Mouse (Mus musculus) gastrocnemius, adult 18-20 months (tissue): ENCODE data around the gene Tjp3. TPM values are rescaled to one million over a fixed set of nuclear protein-coding genes. Genes with fewer than 3 reads are reported as not detected.

Source experiments
- DNase-seq: peaks from one replicate; pipeline ENCODE4 v3.0.0; 2021; ENCODE audit warnings: low spot score
- total RNA-seq, 2 experiments: library from RNA; stranded (reverse); gene quantifications; 2 replicates each; pipeline ENCODE4 v1.2.3; 2021

Tjp3 gene
- total RNA-seq, 2 experiments from 2014 or later = not detected

DNA sequence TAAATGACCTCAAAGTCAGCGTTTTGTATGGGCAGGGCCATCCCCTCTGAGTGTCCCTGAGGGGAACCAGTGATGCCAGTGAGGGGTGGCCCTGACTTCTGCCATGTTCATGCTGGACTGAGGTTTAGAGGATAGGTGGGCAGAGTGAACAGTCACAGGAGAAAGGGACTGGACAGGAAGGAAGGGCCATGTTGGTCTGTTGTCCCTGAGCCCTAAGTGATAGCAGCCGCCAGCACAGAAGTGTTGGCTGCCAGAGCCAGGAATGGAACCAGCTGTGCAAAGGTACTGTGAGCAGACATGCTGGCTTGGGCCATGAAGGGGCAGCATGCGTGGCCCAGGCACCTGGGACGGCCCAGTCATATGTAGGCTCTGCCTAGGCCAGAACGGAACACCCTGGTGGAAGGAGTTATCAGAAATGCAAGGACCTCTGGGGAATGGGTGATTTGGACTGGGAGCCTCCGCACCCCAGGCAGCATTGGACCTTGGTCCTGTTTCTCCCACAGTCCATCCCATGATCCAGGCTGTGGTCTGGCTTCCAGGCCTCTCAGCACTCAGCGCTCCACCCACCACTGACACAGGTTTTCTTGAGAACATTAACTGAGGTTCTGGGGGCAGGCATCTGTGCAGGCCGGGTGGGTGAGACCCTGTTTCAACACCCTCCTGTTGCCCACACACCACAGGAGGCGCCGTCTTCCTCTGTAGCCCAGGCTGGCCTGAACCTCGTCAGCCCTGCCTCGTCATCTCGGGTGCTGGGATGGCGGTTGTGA lies 8.4 kb upstream of the Tjp3 start:
- no peak for DNase-seq

GRCm38 (mm10) chr10:81298369-81299100 lies 7.2 kb upstream of the Tjp3 start:
- no peak for DNase-seq

- peak; percentile 51 for DNase-seq
Observed at GRCm38 (mm10) chr10:81297845-81298244, 6.5 kb upstream of the Tjp3 start.

DNA sequence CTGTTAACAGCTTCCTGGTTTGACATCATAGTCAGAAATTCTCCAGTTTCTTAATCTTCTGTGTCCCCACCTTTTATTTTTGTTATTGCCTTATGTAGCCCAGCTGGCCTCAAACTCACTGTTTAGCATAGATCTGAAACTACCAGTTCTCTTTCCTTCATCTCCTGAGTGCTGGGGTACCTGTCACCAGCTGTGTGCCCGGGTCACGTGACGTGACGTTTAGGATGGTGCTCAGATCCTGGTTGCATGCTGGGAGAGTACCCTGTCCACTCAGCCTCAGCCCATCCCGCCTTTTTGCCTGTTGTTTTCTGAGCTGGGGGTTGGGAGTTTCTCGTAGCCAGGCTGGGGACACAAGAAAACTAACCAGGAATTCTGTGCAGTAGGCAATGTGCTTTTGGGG lies 5.9 kb upstream of the Tjp3 start:
- no peak for DNase-seq

GRCm38 (mm10) chr10:81295185-81295584 lies 3.8 kb upstream of the Tjp3 start:
- no peak for DNase-seq

DNA sequence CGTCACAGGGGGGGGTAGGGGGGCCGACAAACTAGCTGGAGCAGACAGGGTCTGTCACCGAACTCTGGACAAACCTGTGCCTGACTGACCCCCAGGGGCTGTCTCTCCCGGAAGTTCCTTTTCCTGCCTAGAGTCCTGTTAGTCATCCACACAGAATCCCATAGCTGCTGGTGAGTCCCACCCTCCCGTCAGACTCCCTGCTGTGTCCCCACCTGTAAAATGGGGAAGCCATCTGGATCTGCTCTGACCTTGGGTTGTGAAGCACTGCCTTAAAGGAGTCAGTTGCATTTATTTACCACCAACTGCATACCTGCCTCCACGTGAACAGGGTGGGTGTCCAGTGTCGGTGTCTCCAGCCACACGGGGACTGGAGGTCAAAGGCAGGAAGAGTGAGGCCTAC lies 3.1 kb upstream of the Tjp3 start:
- DNase-seq = no peak

DNA sequence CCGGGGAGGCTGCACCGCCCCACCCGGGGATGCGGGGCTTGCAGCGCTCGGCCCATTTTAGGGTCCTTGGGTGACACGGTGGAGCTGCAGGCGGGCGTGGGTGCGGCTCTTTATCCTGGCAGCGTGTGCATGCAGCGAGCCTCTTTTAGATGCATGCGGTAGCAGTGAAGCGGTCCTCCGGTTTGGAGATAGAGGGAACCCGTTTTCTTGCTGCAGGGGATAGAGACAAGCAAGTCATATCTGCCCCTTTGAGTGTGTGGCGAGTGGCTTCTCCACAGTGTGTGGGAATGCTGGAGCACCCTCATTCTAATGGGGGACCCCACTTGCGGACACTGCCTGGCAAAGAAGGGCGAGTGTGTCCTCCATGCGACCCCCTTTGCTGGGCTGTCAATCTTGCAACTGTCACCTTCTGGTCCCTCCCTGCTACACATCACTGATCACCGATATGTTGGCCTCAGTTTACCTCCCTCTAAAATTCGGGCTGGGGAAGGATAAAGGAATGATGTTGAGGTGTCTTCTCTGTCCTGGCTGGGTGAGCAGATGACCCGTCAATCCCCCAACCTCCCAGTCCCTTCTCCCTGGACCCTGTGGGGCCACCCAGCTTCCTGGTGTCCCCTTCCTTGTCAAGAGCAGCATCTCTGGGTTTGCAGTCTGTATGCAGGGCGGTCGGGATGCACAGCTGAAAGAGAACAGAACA lies 2.1 kb upstream of the Tjp3 start:
- no peak for DNase-seq

DNA sequence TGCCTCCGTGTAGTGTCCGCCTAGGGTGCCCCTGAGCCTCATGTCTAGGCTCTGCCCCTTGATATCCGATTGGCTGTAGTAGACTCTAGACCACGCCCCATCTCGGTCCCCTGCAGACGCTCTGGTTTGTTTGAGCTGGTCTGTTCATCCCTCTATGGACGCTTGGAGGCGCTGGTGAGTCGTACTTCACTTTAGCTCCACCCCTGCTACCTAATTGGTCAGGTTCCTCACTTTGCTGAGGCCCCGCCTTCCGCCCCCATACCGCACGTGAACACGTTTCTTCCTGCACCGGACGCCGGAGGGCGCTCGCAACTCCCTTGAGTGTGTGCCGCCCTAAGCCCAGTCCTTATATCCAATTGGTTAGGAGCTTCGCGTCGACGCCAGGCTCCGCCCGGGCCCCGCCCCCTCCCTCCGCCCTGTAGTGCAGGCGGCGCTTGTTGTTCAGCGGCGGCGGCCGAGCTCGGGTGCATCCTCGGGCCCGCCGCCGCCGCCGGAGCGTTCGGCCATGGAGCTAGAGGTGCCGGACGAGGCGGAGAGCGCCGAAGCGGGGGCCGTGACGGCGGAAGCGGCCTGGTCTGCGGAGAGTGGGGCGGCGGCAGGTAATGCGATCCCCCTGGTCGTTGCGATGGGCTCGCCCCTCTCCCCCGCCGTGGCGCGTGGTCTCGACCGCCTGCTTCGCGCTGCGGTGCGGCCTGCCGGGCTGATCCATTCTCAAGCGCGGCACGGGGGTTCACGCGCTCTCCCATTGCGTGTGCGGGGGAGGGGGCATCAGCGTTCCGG lies 1.4 kb upstream of the Tjp3 start, which contains the start of gene Pip5k1c:
Pip5k1c (plus strand) TSS at position 410 of the 780 bp plus-strand sequence.
- DNase-seq = peak; percentile 99

DNA sequence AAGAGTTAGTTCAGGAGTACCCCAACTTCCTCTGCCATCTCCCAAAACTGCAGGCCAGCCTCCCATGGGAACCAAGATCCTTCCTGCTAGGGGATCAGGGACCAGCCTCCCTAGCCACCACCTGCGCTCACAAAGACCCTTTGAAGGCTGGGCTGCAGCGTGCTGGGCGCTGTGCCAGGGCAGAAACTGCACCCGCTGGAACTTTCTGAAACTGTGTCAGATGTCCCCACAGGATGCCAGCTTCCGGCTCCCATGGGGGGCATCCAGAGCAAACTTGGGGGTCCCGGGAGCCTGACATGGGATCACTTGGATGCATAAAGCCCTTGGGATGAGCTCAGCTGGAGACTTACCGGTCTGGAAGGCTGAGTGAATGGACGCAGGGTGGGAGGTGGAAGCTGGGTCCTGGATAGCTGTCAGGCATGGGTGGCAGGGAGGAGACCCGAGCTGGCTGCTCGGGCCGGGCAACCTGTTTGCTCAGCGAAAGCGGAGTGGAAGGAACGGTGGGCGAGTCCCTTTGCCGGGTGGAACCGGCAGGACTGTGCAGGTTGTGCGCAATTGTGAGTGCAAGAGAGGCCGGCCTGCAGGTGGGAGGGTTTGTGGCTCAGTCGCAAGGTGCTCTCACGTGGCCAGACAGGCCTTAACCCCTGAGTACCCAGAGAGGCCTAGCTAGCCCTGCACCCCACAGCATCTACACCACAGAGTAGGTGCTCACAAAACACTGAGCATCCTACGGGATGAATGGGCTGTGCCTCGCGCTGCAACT lies 502 bp downstream of the Tjp3 start:
- DNase-seq = no peak

- DNase-seq = no peak
Observed at GRCm38 (mm10) chr10:81289811-81290210, 1.6 kb downstream of the Tjp3 start.

GRCm38 (mm10) chr10:81289278-81289677 lies 2.1 kb downstream of the Tjp3 start:
- DNase-seq = peak; percentile 69

- DNase-seq = no peak
Observed at GRCm38 (mm10) chr10:81288601-81289000, 2.8 kb downstream of the Tjp3 start.

GRCm38 (mm10) chr10:81287513-81288157 lies 3.7 kb downstream of the Tjp3 start:
- peak; percentile 41 for DNase-seq

DNA sequence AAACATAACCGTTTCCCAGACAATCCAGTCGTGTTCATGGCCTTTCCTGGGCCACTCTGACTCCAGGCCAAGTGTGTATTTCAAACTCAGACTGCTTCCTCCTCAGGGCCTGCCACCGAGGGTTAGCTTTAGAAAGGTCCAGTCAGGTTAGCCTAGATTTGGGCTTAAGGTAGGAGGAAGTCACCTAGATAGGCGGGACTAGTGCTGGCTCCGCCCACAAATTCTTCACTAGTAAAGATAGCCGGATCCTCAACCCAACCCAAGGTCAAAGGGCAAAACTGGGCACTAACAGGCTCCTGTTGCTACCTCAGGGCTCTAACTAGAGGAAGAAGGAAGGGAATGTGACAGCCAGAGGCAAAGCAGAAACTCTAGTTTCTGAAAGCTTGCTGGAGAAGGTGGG lies 4.8 kb downstream of the Tjp3 start:
- no peak for DNase-seq

DNA sequence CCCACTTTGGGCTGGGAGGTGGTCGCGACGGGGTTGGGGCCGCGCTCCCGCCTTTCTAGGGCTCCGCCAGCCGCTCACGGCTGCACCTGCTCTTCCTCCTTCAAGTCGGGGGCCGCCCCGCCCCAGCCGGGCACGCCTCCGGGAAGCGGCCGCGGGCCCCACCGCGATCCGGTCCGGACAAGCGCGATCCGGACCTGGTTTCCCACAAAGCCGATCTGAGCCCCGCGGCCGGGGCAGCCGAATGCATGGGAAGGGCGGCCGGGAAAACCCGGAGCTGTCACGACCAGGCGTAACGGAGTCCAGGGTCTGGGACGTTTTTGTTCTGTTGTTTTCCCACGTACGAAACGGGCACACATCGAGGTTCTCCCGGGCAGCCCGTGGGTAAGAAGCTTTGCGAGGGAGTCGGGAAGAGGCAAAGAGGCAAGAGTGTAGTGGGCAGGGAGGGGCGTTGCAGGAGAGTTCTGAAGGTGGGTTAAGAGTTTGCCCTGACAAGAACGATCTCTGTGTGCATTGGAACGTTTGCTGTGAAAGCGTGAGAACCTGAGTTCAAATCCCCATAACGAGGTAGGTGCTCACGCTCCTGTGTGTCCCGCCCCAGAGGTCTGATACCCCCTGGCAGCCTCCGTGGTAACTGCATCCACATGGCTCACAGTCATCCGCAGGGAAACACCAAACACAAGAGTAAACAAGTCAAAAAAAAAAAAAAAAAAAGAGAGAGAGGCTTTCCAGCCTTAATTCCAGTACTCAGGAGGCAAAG lies 5.5 kb downstream of the Tjp3 start:
- peak; percentile 87 for DNase-seq

DNA sequence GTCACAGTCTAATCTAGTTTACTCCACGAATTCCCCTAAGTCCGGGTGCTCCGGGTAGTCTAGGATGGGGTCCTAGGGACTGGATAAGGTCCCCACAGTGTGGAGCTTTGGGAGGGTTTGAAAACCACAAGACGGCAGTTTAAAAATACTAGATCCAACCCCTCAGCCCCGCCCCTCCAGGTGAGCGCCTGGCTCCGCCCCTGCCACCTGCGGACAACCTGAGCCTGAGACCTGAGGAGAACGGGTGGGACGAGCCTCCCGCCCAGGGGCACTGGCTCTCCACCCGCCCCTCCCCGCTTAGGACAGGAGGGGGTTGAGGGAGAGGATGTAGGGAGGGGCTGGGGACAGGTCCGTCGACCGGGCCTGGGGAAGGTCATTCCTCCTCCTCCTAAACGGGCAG lies 6.7 kb downstream of the Tjp3 start:
- DNase-seq = no peak

DNA sequence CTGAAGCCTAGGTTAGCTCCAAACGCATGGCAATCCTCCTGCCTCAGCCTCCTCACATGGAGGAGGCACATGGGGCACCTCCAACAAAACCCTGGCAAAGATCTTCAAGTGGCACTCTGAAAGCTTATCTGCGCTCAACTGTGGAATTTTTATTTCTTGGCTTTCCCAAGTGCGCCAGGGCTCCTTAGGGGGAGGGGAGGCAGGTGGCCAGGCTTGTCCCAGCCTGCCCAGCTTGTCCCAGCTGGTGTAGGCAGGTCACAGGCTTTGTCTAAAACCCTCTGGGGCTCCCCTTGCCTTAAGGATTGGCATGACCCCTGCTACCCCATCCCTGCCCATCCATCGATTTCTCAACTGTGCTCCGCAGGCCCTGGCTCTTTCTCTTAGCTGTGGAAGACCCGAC lies 7.2 kb downstream of the Tjp3 start:
- no peak for DNase-seq

- no peak for DNase-seq
Observed at GRCm38 (mm10) chr10:81279496-81279895, 11.9 kb downstream of the Tjp3 start.

DNA sequence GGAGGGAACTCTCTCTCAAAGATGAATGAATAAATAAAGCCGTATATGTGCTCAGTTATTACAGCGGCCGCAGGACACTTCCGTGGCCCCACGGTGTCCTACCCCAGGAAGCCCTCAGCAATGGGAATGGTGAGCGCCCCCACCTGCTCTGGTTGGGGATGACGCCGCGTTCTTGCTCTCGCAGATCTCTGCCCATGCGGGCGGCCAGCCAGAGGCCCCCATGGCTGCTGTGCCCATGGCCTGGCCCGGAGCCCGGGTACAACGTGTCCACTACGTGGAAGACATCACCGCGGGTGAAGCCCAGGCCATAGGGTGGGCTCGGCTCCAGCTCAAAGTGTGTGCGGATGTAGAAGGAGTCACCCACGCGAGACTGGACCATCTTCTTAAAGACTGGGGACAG lies 13.7 kb downstream of the Tjp3 start:
- DNase-seq = no peak

- DNase-seq = no peak
Observed at GRCm38 (mm10) chr10:81273842-81274241, 17.5 kb downstream of the Tjp3 start.
